Comparison of ENCODE assay signal across 1 mouse cellular context in the genomic region with DNA sequence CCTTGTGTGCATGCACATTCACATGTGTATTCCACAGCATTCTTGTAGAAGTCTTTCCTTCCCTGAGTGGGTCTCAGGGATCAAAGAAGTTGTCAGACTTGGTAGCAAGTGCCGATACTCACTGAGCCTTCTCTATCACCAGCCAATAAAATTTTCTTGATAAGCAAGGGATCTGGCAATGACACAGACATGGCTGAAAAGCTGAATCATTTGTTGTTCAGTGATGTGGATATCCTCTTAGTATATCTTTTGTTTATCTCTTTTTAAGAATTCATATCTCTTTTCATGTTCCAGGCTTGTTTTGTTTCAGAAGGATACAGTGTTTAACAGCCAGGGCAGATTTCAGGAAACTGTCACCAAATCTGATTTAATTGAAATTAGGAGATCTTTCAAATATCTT.
TF ChIP-seq lines count a peak whose summit lies in the region.

No protein-coding gene starts in this region.

TF ChIP-seq in MEL, 35 proteins besides CTCF, POLR2A, EP300 and RAD21:
- TF ChIP-seq MAZ (IDR thresholded peaks at IDR 0.05; ENCODE audit: low read depth, low read length) (no peak), HCFC1 (IDR thresholded peaks at IDR 0.05; ENCODE audit: low read depth, low read length) (no peak), POLR2AphosphoS5 (IDR thresholded peaks at IDR 0.05; ENCODE audit: borderline replicate concordance, low read depth, low read length) (no peak), GABPA (IDR thresholded peaks at IDR 0.05; ENCODE audit: low read depth, low read length) (no peak), NRF1 (IDR thresholded peaks at IDR 0.05; ENCODE audit: insufficient read depth, low read depth, low read length, poor library complexity, severe bottlenecking) (no peak), ZKSCAN1 (IDR thresholded peaks at IDR 0.05; ENCODE audit: low read depth, low read length) (no peak), TAL1 (IDR thresholded peaks at IDR 0.05; ENCODE audit: low read length) (no peak), ELF1 (IDR thresholded peaks at IDR 0.05; ENCODE audit: low read depth, low read length) (no peak), ZNF384 (IDR thresholded peaks at IDR 0.05; ENCODE audit: low read depth, low read length) (no peak), UBTF (IDR thresholded peaks at IDR 0.05; ENCODE audit: borderline replicate concordance, insufficient read depth, low read depth, low read length) (no peak), USF2 (IDR thresholded peaks at IDR 0.05; ENCODE audit: borderline replicate concordance in 1 of 2, insufficient read depth in 1 of 2, low read depth in 1 of 2, low read length in 2 of 2) (no peak), GATA1 (IDR thresholded peaks at IDR 0.05; ENCODE audit: low read depth, low read length) (peak; percentile 67), MEF2A (IDR thresholded peaks at IDR 0.05; ENCODE audit: extremely low read depth, insufficient replicate concordance, low read depth, low read length, poor library complexity, severe bottlenecking) (no peak), NELFE (IDR thresholded peaks at IDR 0.05; ENCODE audit: low read depth, low read length) (no peak), BHLHE40 (IDR thresholded peaks at IDR 0.05; ENCODE audit: borderline replicate concordance, low read depth, low read length) (no peak), ETS1 (IDR thresholded peaks at IDR 0.05; ENCODE audit: low read depth, low read length) (peak; percentile 63), ZC3H11A (IDR thresholded peaks at IDR 0.05; ENCODE audit: low read depth, low read length) (no peak), MAX (IDR thresholded peaks at IDR 0.05; ENCODE audit: low read length) (no peak), POLR2AphosphoS2 (IDR thresholded peaks at IDR 0.05; ENCODE audit: low read length) (no peak), MXI1 (IDR thresholded peaks at IDR 0.05; ENCODE audit: low read depth, low read length) (no peak), SMC3 (IDR thresholded peaks at IDR 0.05; ENCODE audit: low read depth, low read length) (no peak), KAT2A (conservative IDR thresholded peaks at IDR 0.05; ENCODE audit: low read depth, low read length) (no peak), MYC (IDR thresholded peaks at IDR 0.05; ENCODE audit: low read depth, low read length) (no peak), E2F4 (IDR thresholded peaks at IDR 0.05; ENCODE audit: borderline replicate concordance, low read depth, low read length) (no peak), JUND (IDR thresholded peaks at IDR 0.05; ENCODE audit: low read depth, low read length) (no peak), CHD1 (IDR thresholded peaks at IDR 0.05; ENCODE audit: low read depth, low read length) (no peak), RCOR1 (IDR thresholded peaks at IDR 0.05; ENCODE audit: low read depth, low read length) (peak; percentile 70), ZMIZ1 (IDR thresholded peaks at IDR 0.05; ENCODE audit: low read depth, low read length) (no peak), MYB (IDR thresholded peaks at IDR 0.05; ENCODE audit: low read depth, low read length) (no peak), CHD2 (IDR thresholded peaks at IDR 0.05; ENCODE audit: low read length) (no peak), MAFK (IDR thresholded peaks at IDR 0.05; ENCODE audit: borderline replicate concordance, low read depth, low read length) (no peak), TCF12 (IDR thresholded peaks at IDR 0.05; ENCODE audit: low read depth, low read length) (0 out of 2 replicates have a peak, but pooled peaks have one; percentile 16)
